Mouse (Mus musculus) hindbrain, postnatal 0 days (tissue): ENCODE measurements at regions not wholly inside any gene's neighbourhood (a gene's known extent, or its start where the extent isn't known, plus 50 kb on each side); places are given as distances from the start of the nearest gene placed in this dataset.

ENCODE experiments used
- ATAC-seq: fragments of 200-750 bp; cut with Nextera tagmentation; 2 replicates; pipeline ENCODE4 v1.8.0; 2017; ENCODE audit warnings: mild to moderate bottlenecking, moderate TSS enrichment, moderate library complexity
- DNase-seq: peaks from one replicate; pipeline ENCODE4 v3.0.0-alpha.2; 2015; ENCODE audit warnings: low spot score
- H3K27ac ChIP-seq: fragments of 300-500 bp; sonication (generic); 2 replicates; pipeline ENCODE4 v1.5.1; 2014; ENCODE audit warnings: mild to moderate bottlenecking
- H3K27me3 ChIP-seq: fragments of 300-500 bp; sonication (generic); 2 replicates; pipeline ENCODE4 v1.6.1; 2014; ENCODE audit warnings: low read length, mixed read lengths; ENCODE audit not compliant: insufficient read depth
- H3K36me3 ChIP-seq: fragments of 300-500 bp; sonication (generic); 2 replicates; pipeline ENCODE4 v1.6.1; 2014; ENCODE audit warnings: low read length, mixed read lengths; ENCODE audit not compliant: insufficient read depth
- H3K4me1 ChIP-seq: fragments of 300-500 bp; sonication (generic); 2 replicates; pipeline ENCODE4 v1.6.1; 2014; ENCODE audit warnings: antibody characterized with exemption, low read length, mixed read lengths; ENCODE audit not compliant: insufficient read depth
- H3K4me2 ChIP-seq: fragments of 300-500 bp; sonication (generic); 2 replicates; pipeline ENCODE4 v1.6.1; 2014; ENCODE audit warnings: low read depth, mild to moderate bottlenecking, low read length, moderate library complexity, mixed read lengths
- H3K4me3 ChIP-seq: fragments of 300-500 bp; sonication (generic); 2 replicates; pipeline ENCODE4 v1.5.1; 2014; ENCODE audit warnings: low read length
- H3K9ac ChIP-seq: fragments of 300-500 bp; sonication (generic); replicated peaks from 2 replicates; pipeline ENCODE4 v1.6.1; 2014; ENCODE audit warnings: mild to moderate bottlenecking, low read length, moderate library complexity, mixed read lengths
- H3K9me3 ChIP-seq: fragments of 300-500 bp; sonication (generic); 2 replicates; pipeline ENCODE4 v1.6.1; 2016; ENCODE audit warnings: low read length, mixed read lengths
- CTCF ChIP-seq: IDR thresholded peaks from 2 replicates; pipeline ENCODE4 v1.5.1; 2016; ENCODE audit warnings: antibody characterized with exemption, control low read depth, low read depth
- WGBS: fragments of 180-500 bp; shearing (Covaris S2); extraction: QIAGEN DNeasy Blood & Tissue Kit; methylation state at CpG from one replicate; pipeline ENCODE4 v1.1.7; 2014; 5-methylcytosine and 5-hydroxymethylcytosine counted together

DNA sequence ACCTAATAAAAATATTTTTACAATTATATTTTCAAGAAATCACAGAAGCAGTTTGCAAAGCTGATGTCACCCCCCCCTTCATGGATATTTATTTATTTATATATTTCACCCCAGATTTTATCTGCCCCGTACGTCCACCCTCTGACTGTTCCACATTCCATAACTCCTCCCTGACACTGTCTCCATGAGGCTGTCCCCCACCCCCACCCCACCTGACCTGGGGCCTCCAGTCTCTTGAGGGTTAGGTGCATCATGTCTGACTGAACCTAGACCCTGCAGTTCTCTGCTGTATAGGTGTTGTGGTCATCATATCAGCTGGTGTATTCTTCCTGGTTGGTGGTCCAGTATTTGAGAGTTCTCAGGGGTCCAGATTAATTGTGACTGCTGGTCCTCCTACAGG, 1083.9 kb upstream of the Cadm2 start:
- ATAC-seq, result no peak
- Histone ChIP-seq H3K4me1 (no peaks in the 10 kb centered on the region), H3K27me3 (no peaks in the 10 kb centered on the region), H3K9ac (no peak overlapping the region), H3K36me3 (no peaks in the 10 kb centered on the region), H3K4me2 (no peak overlapping the region), H3K4me3 (no peak overlapping the region), H3K27ac (no peak overlapping the region), H3K9me3 (no peaks in the 10 kb centered on the region)
- WGBS, result 100% methylated on average over 2 of the region's 2 CpGs
- DNase-seq, result no peak
- no peak for TF ChIP-seq CTCF

DNA sequence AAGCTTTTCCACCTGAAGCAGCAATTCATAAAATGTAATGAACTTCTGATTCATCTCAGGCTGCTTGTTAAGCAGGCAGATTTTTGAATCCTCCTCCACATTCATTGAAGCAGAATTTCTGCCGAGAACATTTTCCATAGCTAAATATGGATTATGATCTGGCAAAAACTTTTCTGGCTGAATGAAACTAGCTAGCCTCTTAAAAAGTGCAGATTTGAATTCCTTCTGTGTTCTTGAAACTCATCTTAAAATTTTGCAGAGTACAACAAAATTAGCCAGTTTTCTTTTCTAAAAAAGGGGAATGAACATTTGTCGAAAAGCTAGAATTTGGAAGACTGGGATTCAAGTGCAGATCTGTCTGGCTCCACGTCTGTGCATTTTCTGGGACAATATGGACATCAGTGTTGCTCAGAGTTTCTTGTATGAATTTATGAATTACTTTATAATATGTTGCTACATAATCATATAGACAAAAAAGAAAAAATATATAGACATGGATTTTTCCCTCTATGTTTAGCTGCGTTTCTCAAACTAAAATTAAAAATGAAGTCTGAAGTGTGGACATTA, 1046.3 kb upstream of the Cadm2 start:
- Histone ChIP-seq H3K4me1 (no peaks in the 10 kb centered on the region), H3K4me3 (no peak overlapping the region), H3K27ac (no peak overlapping the region), H3K36me3 (no peaks in the 10 kb centered on the region), H3K27me3 (no peaks in the 10 kb centered on the region), H3K9ac (no peak overlapping the region), H3K4me2 (no peak overlapping the region), H3K9me3 (no peaks in the 10 kb centered on the region)
- no peak for TF ChIP-seq CTCF
- WGBS, result 88% methylated on average over 4 of the region's 4 CpGs
- ATAC-seq (no peak), DNase-seq (no peak)

DNA sequence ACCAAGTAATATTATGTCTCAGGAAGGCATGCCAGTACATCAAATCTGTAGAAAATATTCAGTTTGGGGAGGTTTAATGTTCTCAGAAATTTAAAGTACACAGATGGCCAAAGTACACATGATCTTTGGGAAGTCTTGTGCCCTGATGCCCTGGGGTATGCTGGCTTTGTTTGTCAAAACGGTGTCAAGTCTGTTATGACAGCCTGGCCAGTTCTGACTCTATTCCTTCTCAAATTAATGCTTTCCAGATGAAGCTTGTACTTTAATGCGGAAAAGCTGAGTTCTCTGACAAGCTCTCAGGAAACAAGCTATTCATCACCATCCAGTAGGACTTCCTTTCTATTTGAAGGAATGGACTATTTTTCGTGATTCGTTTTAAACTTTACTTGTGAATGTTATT, 1037.7 kb upstream of the Cadm2 start:
- ATAC-seq, result no peak
- Histone ChIP-seq H3K4me3 (no peak overlapping the region), H3K27me3 (no peaks in the 10 kb centered on the region), H3K36me3 (no peaks in the 10 kb centered on the region), H3K4me1 (no peaks in the 10 kb centered on the region), H3K27ac (no peak overlapping the region), H3K4me2 (no peak overlapping the region), H3K9ac (no peak overlapping the region), H3K9me3 (no peaks in the 10 kb centered on the region)
- DNase-seq, result no peak
- WGBS, result 77% methylated on average over 4 of the region's 4 CpGs
- no peak for TF ChIP-seq CTCF

DNA sequence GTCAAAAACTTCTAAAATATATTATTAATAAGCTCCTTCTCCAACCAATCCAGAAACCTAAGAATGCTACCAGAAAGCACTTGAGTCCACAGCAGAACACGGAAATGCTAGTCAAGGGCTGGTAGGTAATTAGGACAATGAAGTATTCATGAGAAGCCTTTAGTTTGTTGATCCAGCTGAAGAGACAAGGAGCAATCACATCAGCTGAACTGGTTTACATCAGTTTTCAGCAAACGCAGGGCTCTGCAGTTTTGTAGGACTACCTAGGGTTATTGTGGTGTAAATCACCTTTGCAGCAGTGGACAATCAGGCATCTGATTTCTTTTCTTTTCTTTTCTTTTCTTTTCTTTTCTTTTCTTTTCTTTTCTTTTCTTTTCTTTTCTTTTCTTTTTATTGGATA, 1007.3 kb upstream of the Cadm2 start:
- no peaks in the 10 kb centered on the region for H3K4me1 ChIP-seq
- H3K4me2 ChIP-seq, result no peak overlapping the region
- H3K27ac ChIP-seq, result no peak overlapping the region
- WGBS, result 60% methylated on average over 2 of the region's 2 CpGs
- H3K9ac ChIP-seq, result no peak overlapping the region
- DNase-seq (no peak), ATAC-seq (no peak)
- no peak for TF ChIP-seq CTCF
- no peaks in the 10 kb centered on the region for H3K9me3 ChIP-seq
- no peak overlapping the region for H3K4me3 ChIP-seq
- no peaks in the 10 kb centered on the region for H3K27me3 ChIP-seq
- no peaks in the 10 kb centered on the region for H3K36me3 ChIP-seq

DNA sequence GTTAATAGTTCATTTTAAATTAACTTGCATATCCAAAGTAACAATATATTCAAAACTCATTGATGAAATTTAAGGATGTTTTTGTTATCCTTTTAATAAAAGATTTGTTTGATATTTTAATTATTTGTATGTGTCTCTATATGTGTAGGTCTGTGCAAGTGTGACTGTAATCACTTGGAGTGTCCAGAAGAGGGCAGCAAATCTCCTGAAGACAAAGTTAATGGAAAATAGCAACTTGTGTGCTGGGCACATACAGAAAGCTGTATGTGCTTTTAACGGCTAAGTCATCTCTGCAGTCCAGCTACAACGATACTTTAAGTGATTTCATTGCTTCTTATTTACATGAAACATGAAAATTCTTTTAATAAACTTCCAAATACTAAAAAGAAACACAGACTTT, 993.3 kb upstream of the Cadm2 start:
- Histone ChIP-seq H3K27me3 (no peaks in the 10 kb centered on the region), H3K4me2 (no peak overlapping the region), H3K9ac (no peak overlapping the region), H3K27ac (no peak overlapping the region), H3K9me3 (no peaks in the 10 kb centered on the region), H3K36me3 (no peaks in the 10 kb centered on the region), H3K4me3 (no peak overlapping the region), H3K4me1 (no peaks in the 10 kb centered on the region)
- 76% methylated on average over 2 of the region's 2 CpGs for WGBS
- DNase-seq (peak; percentile 39), ATAC-seq (no peak)
- peak; percentile 53 for TF ChIP-seq CTCF
